Mouse (Mus musculus): ENCODE measurements around the gene A630095N17Rik. TPM values are rescaled to one million over a fixed set of nuclear protein-coding genes. Genes with fewer than 3 reads are reported as not detected.

A630095N17Rik gene
- polyA plus RNA-seq, 1 experiment from 2014 or later = not detected

Small RNA genes lying within 50 kb of the gene (microRNA-seq; reads per million reads assigned to microRNA genes)
- not detected for gene Gm27943

Other genes with a start within 250 kb of the A630095N17Rik start
- gene Nhej1, start 106.9 kb downstream of the A630095N17Rik start, polyA plus RNA-seq (2016; fragmentation: Nextera tagmentation; extraction: Ambion mirVana) = 15.2 and 16.0 TPM in 2 replicates
- 0.11 TPM in 1 of 2 replicates, not detected in the other for gene Slc23a3, start 98.2 kb downstream of the A630095N17Rik start, polyA plus RNA-seq (2016; fragmentation: Nextera tagmentation; extraction: Ambion mirVana)
- 51.7 and 60.4 TPM in 2 replicates for gene Cnppd1, start 89.4 kb downstream of the A630095N17Rik start, polyA plus RNA-seq (2016; fragmentation: Nextera tagmentation; extraction: Ambion mirVana)
- gene Retreg2, start 89.3 kb downstream of the A630095N17Rik start, polyA plus RNA-seq (2016; fragmentation: Nextera tagmentation; extraction: Ambion mirVana) = 44.1 and 55.4 TPM in 2 replicates
- gene Zfand2b, start 63.5 kb downstream of the A630095N17Rik start, polyA plus RNA-seq (2016; fragmentation: Nextera tagmentation; extraction: Ambion mirVana) = 30.6 and 34.1 TPM in 2 replicates
- 42.5 and 50.6 TPM in 2 replicates for gene Abcb6, start 51.7 kb downstream of the A630095N17Rik start, polyA plus RNA-seq (2016; fragmentation: Nextera tagmentation; extraction: Ambion mirVana)
- gene Ankzf1, start 40.0 kb downstream of the A630095N17Rik start, polyA plus RNA-seq (2016; fragmentation: Nextera tagmentation; extraction: Ambion mirVana) = 22.9 and 24.1 TPM in 2 replicates
- 18.8 and 25.4 TPM in 2 replicates for gene Atg9a, start 39.9 kb downstream of the A630095N17Rik start, polyA plus RNA-seq (2016; fragmentation: Nextera tagmentation; extraction: Ambion mirVana)
- gene Glb1l, start 21.3 kb downstream of the A630095N17Rik start, polyA plus RNA-seq (2016; fragmentation: Nextera tagmentation; extraction: Ambion mirVana) = 14.8 and 16.0 TPM in 2 replicates
- gene Stk16, start 21.3 kb downstream of the A630095N17Rik start, polyA plus RNA-seq (2016; fragmentation: Nextera tagmentation; extraction: Ambion mirVana) = 142 and 154 TPM in 2 replicates
- 9.0 and 10.0 TPM in 2 replicates for gene Tuba4a, start 12.2 kb downstream of the A630095N17Rik start, polyA plus RNA-seq (2016; fragmentation: Nextera tagmentation; extraction: Ambion mirVana)
- gene Dnajb2, start 4.3 kb upstream of the A630095N17Rik start, polyA plus RNA-seq (2016; fragmentation: Nextera tagmentation; extraction: Ambion mirVana) = 27.5 and 27.9 TPM in 2 replicates
- gene Ptprn, start 32.4 kb upstream of the A630095N17Rik start, polyA plus RNA-seq (2016; fragmentation: Nextera tagmentation; extraction: Ambion mirVana) = 3.6 and 6.1 TPM in 2 replicates
- gene Resp18, start 46.3 kb upstream of the A630095N17Rik start, polyA plus RNA-seq (2016; fragmentation: Nextera tagmentation; extraction: Ambion mirVana) = 7.2 and 16.2 TPM in 2 replicates
- 157 and 176 TPM in 2 replicates for gene Dnpep, start 85.9 kb upstream of the A630095N17Rik start, polyA plus RNA-seq (2016; fragmentation: Nextera tagmentation; extraction: Ambion mirVana)
- gene Des, start 128.2 kb upstream of the A630095N17Rik start, polyA plus RNA-seq (2016; fragmentation: Nextera tagmentation; extraction: Ambion mirVana) = 1.1 and 2.8 TPM in 2 replicates
- 23.6 and 26.9 TPM in 2 replicates for gene Speg, start 143.2 kb upstream of the A630095N17Rik start, polyA plus RNA-seq (2016; fragmentation: Nextera tagmentation; extraction: Ambion mirVana)
- 70.2 and 73.1 TPM in 2 replicates for gene Gmppa, start 203.8 kb upstream of the A630095N17Rik start, polyA plus RNA-seq (2016; fragmentation: Nextera tagmentation; extraction: Ambion mirVana)
- gene Asic4, start 218.3 kb upstream of the A630095N17Rik start, polyA plus RNA-seq (2016; fragmentation: Nextera tagmentation; extraction: Ambion mirVana) = 6.1 and 17.7 TPM in 2 replicates
- gene Chpf, start 247.2 kb upstream of the A630095N17Rik start, polyA plus RNA-seq (2016; fragmentation: Nextera tagmentation; extraction: Ambion mirVana) = 24.4 and 25.2 TPM in 2 replicates
- gene Tmem198, start 247.4 kb upstream of the A630095N17Rik start, polyA plus RNA-seq (2016; fragmentation: Nextera tagmentation; extraction: Ambion mirVana) = 9.9 and 17.4 TPM in 2 replicates